Mouse (Mus musculus) gastrocnemius, postnatal 36 days (tissue): ENCODE measurements around the gene Col9a2. TPM values are rescaled to one million over a fixed set of nuclear protein-coding genes. Genes with fewer than 3 reads are reported as not detected.

Source experiments
- DNase-seq, 2 experiments: peaks; one replicate each; pipeline ENCODE4 v3.0.0; 2022
- intact Hi-C: fragments of 180-260 bp; cut with DNase I; formaldehyde crosslinking; loops from one replicate; pipeline ENCODE4 v1.15.1; 2025
- long read RNA-seq, 2 experiments: library from polyadenylated mRNA; stranded (forward); transcript quantifications; one replicate each; pipeline ENCODE4 v2.0.0; 2021
- total RNA-seq, 2 experiments: library from RNA; stranded (reverse); gene quantifications; 2 replicates each; pipeline ENCODE4 v1.2.3; 2021

Col9a2 gene
- under 1 TPM; 0.23 to 0.54 TPM for total RNA-seq
- long read RNA-seq, experiment 1, partial matches to known transcripts, result 0 of 2 reads
- long read RNA-seq, experiment 1, other reads (novel, unspliced or antisense), result 2 of 2 reads
- long read RNA-seq, experiment 2, result 0 reads

GRCm38 (mm10) chr4:121039331-121040115 is at the start of gene Col9a2:
Col9a2 (plus strand) TSS chr4:121039385.
- no peak for DNase-seq
- intact Hi-C loops, result no loop called here

GRCm38 (mm10) chr4:120992284-120992683 is 46.9 kb upstream of the Col9a2 start:
- intact Hi-C loops, result no loop called here

GRCm38 (mm10) chr4:120993025-120993424 is 46.2 kb upstream of the Col9a2 start:
- intact Hi-C loops, result no loop called here
- no peak for DNase-seq

More at GRCm38 (mm10) chr4:120992284-120992683, 46.9 kb upstream of the Col9a2 start:
- no peak for DNase-seq

GRCm38 (mm10) chr4:120995911-120996310 is 43.3 kb upstream of the Col9a2 start:
- DNase-seq, result no peak
- intact Hi-C loops, result no loop called here

DNA sequence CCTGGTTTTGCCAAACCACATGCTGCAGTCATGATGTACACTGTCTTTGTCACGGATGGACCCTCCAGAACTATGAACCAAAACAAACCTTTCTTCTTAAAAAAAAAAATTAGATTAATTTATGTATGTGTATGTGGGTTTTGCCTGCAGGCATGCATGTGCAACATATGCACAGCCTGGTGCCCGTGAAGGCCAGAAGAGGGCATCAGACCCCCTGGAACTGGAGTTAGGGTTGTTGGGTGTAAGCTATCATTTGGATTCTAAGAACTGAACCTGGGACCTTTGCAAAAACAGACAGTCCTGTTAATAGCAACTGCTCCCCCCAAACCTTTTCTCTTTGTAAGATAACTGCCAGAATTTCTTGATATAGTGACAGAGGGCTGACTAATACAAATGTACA is 38.1 kb upstream of the Col9a2 start:
- intact Hi-C loops, result no loop called here
- no peak for DNase-seq

DNA sequence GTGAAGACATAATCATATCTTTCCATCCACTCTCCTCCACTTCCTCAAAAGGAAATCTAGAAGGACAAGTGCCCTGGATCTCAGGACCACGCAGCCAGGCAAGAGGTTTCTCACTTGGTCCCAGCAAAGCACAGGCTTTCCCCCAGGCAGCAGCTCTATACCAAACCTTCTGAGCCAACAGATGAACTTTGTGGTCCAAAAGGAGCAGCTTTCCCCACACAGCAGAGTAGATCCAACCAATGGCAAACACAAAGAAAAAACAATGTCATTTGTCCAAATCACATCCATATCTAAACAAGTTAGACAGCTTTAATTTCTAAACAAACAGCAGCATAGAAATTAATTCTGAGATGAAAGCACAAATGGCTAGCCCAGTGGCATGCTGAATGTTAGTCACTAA is 37.5 kb upstream of the Col9a2 start:
- intact Hi-C loops, result no loop called here
- no peak for DNase-seq

GRCm38 (mm10) chr4:121002400-121003171 is 36.6 kb upstream of the Col9a2 start:
- no peak for DNase-seq
- intact Hi-C loops, result no loop called here

- intact Hi-C loops, result no loop called here
- DNase-seq, result no peak
Measured at GRCm38 (mm10) chr4:121003611-121004091, 35.5 kb upstream of the Col9a2 start.

DNA sequence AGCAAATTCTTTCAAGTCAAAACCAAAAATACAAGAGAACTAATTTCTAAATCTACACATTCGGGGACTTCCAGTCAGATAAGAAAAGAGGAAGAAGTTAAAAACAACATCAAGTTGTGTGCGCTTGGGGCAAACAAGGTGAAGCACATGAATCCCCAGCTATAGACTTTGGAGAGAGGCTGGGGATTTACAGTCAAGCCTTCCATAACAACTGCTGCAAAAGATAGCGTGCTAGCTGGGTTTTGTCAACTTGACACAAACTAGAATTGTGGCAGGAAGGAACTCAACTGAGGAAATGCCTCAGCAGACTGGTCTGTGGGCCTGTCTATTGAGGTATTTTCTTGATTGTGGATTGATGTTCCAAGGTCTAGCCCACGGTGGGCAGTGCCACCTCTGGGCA is 34.5 kb upstream of the Col9a2 start:
- intact Hi-C loops, result no loop called here
- DNase-seq, result no peak

- no peak for DNase-seq
- intact Hi-C loops, result no loop called here
Measured at GRCm38 (mm10) chr4:121007006-121007405, 32.2 kb upstream of the Col9a2 start.

- DNase-seq, result no peak
- intact Hi-C loops, result no loop called here
Measured at GRCm38 (mm10) chr4:121008071-121008745, 31.0 kb upstream of the Col9a2 start.

DNA sequence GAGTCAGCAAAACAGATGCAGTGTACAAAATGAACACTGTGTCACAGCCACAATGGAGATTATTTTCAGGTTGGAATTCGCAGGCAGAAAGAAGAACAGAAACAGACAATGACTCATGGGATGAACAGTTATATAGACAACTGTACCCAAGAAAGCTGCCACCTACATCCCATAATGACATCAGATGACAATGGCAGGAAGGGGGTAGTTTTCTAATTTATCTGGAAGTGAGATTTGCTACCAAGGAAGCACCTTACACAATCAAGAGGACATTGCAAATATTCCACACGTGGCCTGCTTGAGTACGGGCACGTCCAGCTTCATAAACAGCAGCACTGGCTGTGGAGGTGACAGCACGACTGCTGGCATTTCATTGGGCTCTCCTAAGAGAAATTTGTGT is 30.0 kb upstream of the Col9a2 start:
- no peak for DNase-seq
- intact Hi-C loops, result no loop called here

DNA sequence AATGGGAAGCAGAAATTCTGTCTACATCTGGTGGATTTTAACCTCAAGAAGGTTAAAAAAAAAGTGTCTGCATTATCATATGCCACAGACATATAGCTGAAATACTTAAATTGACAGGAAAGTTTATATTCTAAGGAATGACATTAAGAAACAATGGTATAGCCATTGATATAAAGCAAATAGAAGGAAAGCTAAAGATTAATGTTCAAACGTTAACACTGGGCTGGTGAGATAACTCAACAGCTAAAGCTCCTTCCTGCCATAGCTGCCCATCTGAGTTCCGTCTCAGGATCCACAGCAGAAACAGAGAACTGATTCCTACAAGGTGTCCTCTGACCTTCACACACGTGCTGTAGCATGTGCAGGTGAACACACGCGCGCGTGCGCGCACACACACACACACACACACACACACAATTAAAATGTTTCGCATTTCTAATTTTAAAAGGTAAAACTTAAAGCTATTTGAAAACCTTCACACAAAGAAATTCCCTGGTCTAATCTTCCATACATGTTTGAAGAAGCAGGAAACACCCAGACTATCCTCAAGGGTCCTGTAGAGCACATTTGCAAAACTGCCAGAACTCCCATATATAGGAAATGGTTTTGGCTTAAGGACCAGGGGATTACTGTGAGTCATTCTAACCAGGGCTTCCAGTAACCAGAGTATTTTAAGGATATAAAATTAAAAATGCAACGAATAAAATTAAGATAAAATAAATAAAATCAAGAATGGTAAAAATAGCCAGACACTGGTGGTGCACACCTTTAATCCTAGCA is 28.2 kb upstream of the Col9a2 start:
- no peak for DNase-seq
- intact Hi-C loops, result no loop called here

- DNase-seq, result no peak
- intact Hi-C loops, result no loop called here
Measured at GRCm38 (mm10) chr4:121014594-121015267, 24.5 kb upstream of the Col9a2 start.

DNA sequence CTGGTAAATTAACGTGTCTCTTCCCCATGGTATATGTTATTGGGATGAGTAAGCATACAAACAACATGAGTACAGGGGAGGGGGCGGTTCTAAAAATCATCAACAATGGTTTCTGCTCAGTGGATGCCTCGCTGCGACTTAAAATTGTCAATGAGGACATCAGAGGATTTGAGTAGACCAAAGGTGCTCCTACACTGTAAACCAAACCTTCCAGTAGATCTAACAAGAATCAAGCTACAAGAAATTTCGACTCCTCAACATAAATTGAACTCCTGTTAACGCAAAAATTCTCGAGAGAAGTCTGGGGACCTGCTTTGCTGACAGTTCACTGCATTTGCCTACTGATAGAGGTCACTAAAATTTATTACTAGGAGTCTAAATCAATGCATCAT is 23.9 kb upstream of the Col9a2 start:
- intact Hi-C loops, result no loop called here
- no peak for DNase-seq

- DNase-seq, result no peak
- intact Hi-C loops, result loop anchor here (2.0 kb wide), 1 partner anchor 29 kb away; no protein-coding TSS in a partner anchor
Measured at GRCm38 (mm10) chr4:121016021-121016898, 22.9 kb upstream of the Col9a2 start.

GRCm38 (mm10) chr4:121016928-121017657 is 22.1 kb upstream of the Col9a2 start, which contains the start of gene Smap2:
Smap2 (minus strand) TSS chr4:121017247.
- intact Hi-C loops, result loop anchor here (2.0 kb wide), 1 partner anchor 30 kb away; no protein-coding TSS in a partner anchor
- DNase-seq, result peak; percentile 94 to 99

DNA sequence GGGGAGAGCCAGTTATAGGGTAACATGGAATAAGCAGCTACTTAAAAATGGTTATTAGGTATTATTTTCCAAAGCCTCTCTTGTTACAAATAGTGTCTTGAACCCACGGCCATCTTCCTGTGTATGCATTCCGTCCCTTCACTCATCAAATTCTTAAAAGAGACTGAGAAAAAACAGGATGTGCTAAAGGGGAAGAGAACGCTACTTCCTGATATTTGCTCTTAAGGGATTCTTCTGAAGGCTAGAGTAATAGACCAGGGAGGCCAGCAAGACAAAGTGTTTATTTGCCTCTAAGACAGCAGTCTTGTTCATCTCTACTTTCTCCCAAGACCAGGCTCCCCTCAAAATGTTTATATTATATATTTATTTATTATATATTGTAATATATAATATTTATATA is 20.9 kb upstream of the Col9a2 start:
- no peak for DNase-seq
- intact Hi-C loops, result no loop called here
